Mouse (Mus musculus) heart, postnatal 0 days (tissue): ENCODE measurements around the gene Galntl6.

Source experiments
- CTCF ChIP-seq: IDR thresholded peaks from 2 replicates; pipeline ENCODE4 v1.5.1; 2016; ENCODE audit warnings: antibody characterized with exemption, control low read depth, low read depth
- EP300 ChIP-seq: IDR thresholded peaks from 2 replicates; pipeline ENCODE4 v1.6.1; 2016; ENCODE audit warnings: antibody characterized with exemption, low read depth

- TF ChIP-seq CTCF (no peak), EP300 (no peak)
Measured at GRCm38 (mm10) chr8:58904465-58904864, 8.0 kb downstream of the Galntl6 start.
